Mouse (Mus musculus) CH12.LX (cell line): Measurements from ENCODE around the gene Rps27rt.

ENCODE experiments used
- CTCF ChIP-seq, 2 experiments: IDR thresholded peaks in 1 of 2; conservative IDR thresholded peaks in 1 of 2; 2 replicates each; pipeline ENCODE4 v1.5.1; 2011 to 2012; ENCODE audit warnings: low read depth in 2 of 2, low read length in 2 of 2, improper control_type of control experiment in 1 of 2, inconsistent platforms in 1 of 2, mild to moderate bottlenecking in 1 of 2, moderate library complexity in 1 of 2
- EP300 ChIP-seq: IDR thresholded peaks from 2 replicates; pipeline ENCODE4 v1.6.1; 2011; ENCODE audit warnings: low read length, improper control_type of control experiment
- JUN ChIP-seq: IDR thresholded peaks from 2 replicates; pipeline ENCODE4 v1.6.1; 2011; ENCODE audit warnings: low read depth, mild to moderate bottlenecking, low read length, improper control_type of control experiment, moderate library complexity; ENCODE audit not compliant: insufficient read depth
- POLR2A ChIP-seq: IDR thresholded peaks from 2 replicates; pipeline ENCODE4 v1.6.1; 2011; ENCODE audit warnings: low read depth, mild to moderate bottlenecking, improper control_type of control experiment, low read length
- RCOR1 ChIP-seq: conservative IDR thresholded peaks from 2 replicates; pipeline ENCODE4 v1.6.1; 2012; ENCODE audit warnings: low read depth, mild to moderate bottlenecking, inconsistent platforms, low read length, improper control_type of control experiment
- ZKSCAN1 ChIP-seq: IDR thresholded peaks from 2 replicates; pipeline ENCODE4 v1.6.1; 2012; ENCODE audit warnings: low read depth, inconsistent platforms, low read length, improper control_type of control experiment, borderline replicate concordance

- TF ChIP-seq POLR2A (no peak), RCOR1 (no peak), CTCF (conservative IDR thresholded peaks at IDR 0.05 in 1 of 2, IDR thresholded peaks at IDR 0.05 in 1 of 2; ENCODE audit: low read depth in 2 of 2, low read length in 2 of 2) (no peak), JUN (no peak), EP300 (no peak), ZKSCAN1 (no peak)
Measured at GRCm38 (mm10) chr9:114988610-114989327, 6.2 kb upstream of the Rps27rt start.
